ENCODE assay signal across 9 mouse cellular contexts in the genomic region with DNA sequence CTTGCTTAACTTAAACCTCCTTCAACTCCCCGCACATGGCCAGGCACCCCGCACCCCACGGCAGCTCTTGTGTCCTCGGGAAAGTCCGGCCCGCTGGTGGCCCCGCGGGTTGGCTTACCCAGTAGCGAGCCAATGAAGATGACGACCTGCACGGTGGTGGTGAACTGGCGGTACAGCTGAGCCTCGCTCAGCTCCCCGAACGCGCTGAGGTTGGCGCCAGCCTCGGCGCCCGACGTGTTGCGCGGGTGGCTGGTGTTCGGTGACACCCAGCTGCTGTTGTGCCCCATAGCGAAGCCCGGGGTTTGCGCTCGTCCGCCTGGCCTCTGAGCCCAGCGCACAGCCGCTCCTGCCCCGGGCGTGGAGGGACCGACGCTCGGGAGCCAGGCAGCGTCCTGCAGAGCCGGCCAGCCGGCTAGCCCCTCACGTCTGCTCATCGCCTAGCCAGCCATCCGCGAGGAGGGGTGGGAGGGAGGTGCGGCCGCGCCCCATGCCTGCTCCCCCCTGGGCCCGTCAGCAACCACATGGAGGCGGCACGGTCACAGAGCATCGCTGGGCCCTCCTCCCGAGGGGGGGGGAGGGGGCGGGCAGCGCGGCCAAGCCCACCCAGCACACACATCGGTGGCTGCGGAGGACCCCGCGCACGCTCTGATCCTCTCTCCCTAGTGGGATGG. TPM values are rescaled to one million over a fixed set of nuclear protein-coding genes. Genes with fewer than 3 reads are reported as not detected.
DNase-seq lines count a peak whose midpoint lies in the region; ATAC-seq and TF ChIP-seq lines count a peak whose summit lies in the region.
"Had no signal": no experiment of that assay in that cellular context is flagged by ENCODE, and none has a peak within 500 bp of the region (broad histone marks: within the 10 kb centered on the region; RNA-seq: fewer than 3 reads in every experiment).

A gene (minus strand): TSS at position 519 of the 671 bp plus-strand sequence.

- H3K4me2 ChIP-seq in limb, embryonic 15.5 days = peak within 1 kb of the TSS; percentile 99
- H3K4me2 ChIP-seq in myocyte (ENCODE audit: low read depth) = peak within 1 kb of the TSS; percentile 75
- peak within 1 kb of the TSS; percentile 100 for H3K4me2 ChIP-seq in stomach, embryonic 16.5 days (ENCODE audit: low read depth, low read length)

- peaks cover 28% of the 10 kb centered on the region for H3K27me3 ChIP-seq in limb, embryonic 15.5 days
- no peaks in the 10 kb centered on the region for H3K27me3 ChIP-seq in myocyte (ENCODE audit: control insufficient read depth, insufficient read depth, insufficient read length)
- peaks cover 12% of the 10 kb centered on the region for H3K27me3 ChIP-seq in stomach, embryonic 16.5 days (ENCODE audit: control insufficient read depth, insufficient read depth, low read length)

- H3K9me3 ChIP-seq in limb, embryonic 15.5 days = no peaks in the 10 kb centered on the region
- H3K9me3 ChIP-seq in stomach, embryonic 16.5 days (replicated peaks; ENCODE audit: control insufficient read depth, low read length) = no peaks in the 10 kb centered on the region

- H3K4me1 ChIP-seq in limb, embryonic 15.5 days = peaks cover 18% of the 10 kb centered on the region
- H3K4me1 ChIP-seq in stomach, embryonic 16.5 days (ENCODE audit: control insufficient read depth, insufficient read depth, low read length) = peaks cover 16% of the 10 kb centered on the region

- no peaks in the 10 kb centered on the region for H3K36me3 ChIP-seq in limb, embryonic 15.5 days
- H3K36me3 ChIP-seq in myocyte (ENCODE audit: control insufficient read depth, insufficient read depth) = no peaks in the 10 kb centered on the region
- H3K36me3 ChIP-seq in stomach, embryonic 16.5 days (ENCODE audit: control insufficient read depth, insufficient read depth, low read length) = no peaks in the 10 kb centered on the region
- H3K36me3 ChIP-seq: G1E had no signal

- TF ChIP-seq POLR2A in myocyte (IDR thresholded peaks at IDR 0.05; ENCODE audit: insufficient read length, low read depth) = no peak

- DNase-seq in left cerebral cortex, adult 18-20 months (ENCODE audit: low spot score in 2 of 2) = peak; percentile 30 to 37
- no peak for DNase-seq in left cerebral cortex, adult 11 months (ENCODE audit: low spot score)
- peak; percentile 21 to 36 for DNase-seq in cerebellum, postnatal 4 days (ENCODE audit: low spot score in 2 of 2)
- peak; percentile 22 to 29 for DNase-seq in gastrocnemius, postnatal 4 days (ENCODE audit: low spot score in 2 of 2)
- peak; percentile 37 for DNase-seq in kidney, adult 18-20 months

- no peaks in the 10 kb centered on the region for H3K79me2 ChIP-seq in myocyte (ENCODE audit: control insufficient read depth, insufficient read depth)

- peak; percentile 77 for ATAC-seq in limb, embryonic 15.5 days (ENCODE audit: insufficient number of reproducible peaks, low FRiP score, low TSS enrichment, low read depth)
- peak; percentile 63 for ATAC-seq in stomach, embryonic 16.5 days (ENCODE audit: insufficient read depth, low FRiP score)

- H3K9ac ChIP-seq in limb, embryonic 15.5 days = peak within 1 kb of the TSS; percentile 37
- peak within 1 kb of the TSS; percentile 73 for H3K9ac ChIP-seq in stomach, embryonic 16.5 days (ENCODE audit: low read length)

- H3K27ac ChIP-seq in limb, embryonic 15.5 days = no peak within 1 kb of the TSS
- no peak within 1 kb of the TSS; the same call in 1 of the 2 replicates for H3K27ac ChIP-seq in stomach, embryonic 16.5 days (ENCODE audit: low read length)

- H3ac ChIP-seq in myocyte (ENCODE audit: control insufficient read depth, insufficient read length) = peak within 1 kb of the TSS; percentile 43

- under 1% methylated on average over 52 of the region's 59 CpGs for WGBS in limb, embryonic 15.5 days
- WGBS in stomach, embryonic 16.5 days = under 1% methylated on average over 58 of the region's 59 CpGs

- peak within 1 kb of the TSS; percentile 52 for H3K4me3 ChIP-seq in limb, embryonic 15.5 days
- H3K4me3 ChIP-seq in myocyte = peak within 1 kb of the TSS; percentile 24
- peak within 1 kb of the TSS; percentile 59 for H3K4me3 ChIP-seq in stomach, embryonic 16.5 days (replicated peaks; ENCODE audit: low read length)

TF ChIP-seq in myocyte, 11 proteins besides CTCF, POLR2A, EP300 and RAD21:
- TF ChIP-seq CEBPB (IDR thresholded peaks at IDR 0.05; ENCODE audit: insufficient read depth, poor library complexity, severe bottlenecking) (no peak), TCF12 (IDR thresholded peaks at IDR 0.05; ENCODE audit: insufficient read depth, poor library complexity, severe bottlenecking) (no peak), MYOD1 (IDR thresholded peaks at IDR 0.05; ENCODE audit: control insufficient read depth in 1 of 3, insufficient read length in 2 of 3, low read depth in 2 of 3) (peak in 2 of 3 experiments; percentile 64 to 70), MYOG (IDR thresholded peaks at IDR 0.05; ENCODE audit: control insufficient read depth in 1 of 3, insufficient read depth in 1 of 3, insufficient read length in 2 of 3, low read depth in 2 of 3) (peak in 2 of 3 experiments; percentile 64 to 71)

RNA-seq across cellular contexts. Expression of the gene that starts here (rescaled TPM):
- 10 to 100 TPM in 1 of 2 experiments, 1 to 10 TPM in 1; 9.5 to 10.0 TPM for total RNA-seq in left cerebral cortex, adult 18-20 months (2021)
- under 1 TPM; 0.54 to 0.70 TPM for total RNA-seq in gastrocnemius, postnatal 4 days (2021)
- 0.42 and 0.73 TPM in 2 replicates for polyA plus RNA-seq in limb, embryonic 15.5 days (2015; fragmentation: Nextera tagmentation; extraction: Ambion mirVana)
- 1.5 TPM for polyA plus RNA-seq in myocyte (2012; fragmentation: generic; extraction: Trizol)
- 0.30 and 0.60 TPM in 2 replicates for polyA plus RNA-seq in stomach, embryonic 16.5 days (2015; fragmentation: Nextera tagmentation; extraction: Ambion mirVana)
- polyA plus RNA-seq: G1E had no signal

Comparison
In these comparisons a context has a peak if more than half of its experiments do, and no peak if none do; other contexts are left out.
1. RNA of the gene that starts here (total RNA-seq): 9.5 to 10.0 TPM in left cerebral cortex, adult 18-20 months; 0.54 to 0.70 TPM in gastrocnemius, postnatal 4 days; every median in the first group is over 4 times any median in the second.
2. Peak in DNase-seq in gastrocnemius, postnatal 4 days; RNA of the gene not detected or under 1 TPM.
3. Peak in ATAC-seq, H3K4me3 ChIP-seq, H3K9ac ChIP-seq and H3K4me2 ChIP-seq in limb, embryonic 15.5 days; RNA of the gene not detected or under 1 TPM.
4. Peak in ATAC-seq, H3K4me3 ChIP-seq, H3K9ac ChIP-seq and H3K4me2 ChIP-seq in stomach, embryonic 16.5 days; RNA of the gene not detected or under 1 TPM.
5. Peak in every context shown above with its lines, with median percentiles within 50 percentile points of each other: H3K4me2 ChIP-seq and H3K4me3 ChIP-seq.